Mouse (Mus musculus): ENCODE data around the gene Pnpla6. TPM values are rescaled to one million over a fixed set of nuclear protein-coding genes. Genes with fewer than 3 reads are reported as not detected.

Gene Pnpla6
- polyA plus RNA-seq, 1 experiment from 2014 or later: 6.4 TPM

DNA sequence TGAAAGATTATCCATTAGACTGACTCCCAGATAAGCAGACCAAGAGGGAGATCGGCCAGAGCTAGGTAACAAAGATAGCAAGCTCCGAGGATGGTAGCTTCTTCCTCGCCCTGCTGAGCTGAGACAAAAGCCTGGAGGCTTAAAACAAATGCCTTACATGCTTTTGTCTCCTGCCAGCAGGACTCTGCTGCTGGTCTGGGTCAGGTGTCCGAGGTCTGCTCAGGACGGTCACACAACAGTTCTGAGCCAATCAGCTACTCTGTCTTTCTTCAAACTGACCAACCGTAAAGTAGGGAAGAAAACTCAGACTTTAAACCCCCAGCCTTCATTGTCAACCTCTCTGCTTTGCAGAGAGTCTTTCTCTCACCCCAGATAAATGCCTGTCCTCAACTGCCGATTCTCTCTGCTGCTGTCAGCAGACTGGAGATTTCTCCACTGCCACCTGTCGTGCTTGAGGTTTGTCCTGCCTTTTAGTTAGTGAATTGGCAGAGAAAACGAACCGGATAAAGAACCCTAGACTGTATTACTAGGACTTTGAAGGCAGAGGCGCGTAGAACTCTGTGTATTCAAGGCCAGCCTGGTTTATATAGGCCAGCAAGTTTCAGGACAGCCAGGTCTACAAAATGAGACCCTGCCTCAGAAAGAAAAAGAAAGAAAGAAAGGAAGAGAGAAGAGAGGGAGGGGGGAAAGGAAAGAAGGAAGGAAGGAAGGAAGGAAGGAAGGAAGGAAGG lies 52.6 kb downstream of the Pnpla6 start, which contains the start of gene C330021F23Rik:
C330021F23Rik (plus strand) TSS at position 350 of the 731 bp plus-strand sequence.
- Histone ChIP-seq H3K27ac (ENCODE audit: low read depth) (peak within 1 kb of the TSS; percentile 55), H3K36me3 (replicated peaks; ENCODE audit: insufficient read depth, low read length) (no peaks in the 10 kb centered on the region), H3K4me3 (ENCODE audit: low read depth, low read length) (peak within 1 kb of the TSS; percentile 29), H3K9ac (replicated peaks) (peak within 1 kb of the TSS; percentile 30), H3K27me3 (ENCODE audit: insufficient read depth, low read length) (no peaks in the 10 kb centered on the region), H3K4me1 (ENCODE audit: insufficient read depth) (no peaks in the 10 kb centered on the region), H3K9me3 (ENCODE audit: low read length) (no peaks in the 10 kb centered on the region), H3K4me2 (ENCODE audit: low read depth, low read length) (peak within 1 kb of the TSS; percentile 47)
- TF ChIP-seq EP300 (IDR thresholded peaks at IDR 0.05; ENCODE audit: low read depth): no peak
- TF ChIP-seq CTCF (IDR thresholded peaks at IDR 0.05; ENCODE audit: low read depth): no peak
- 16% methylated on average over 12 of the region's 12 CpGs for WGBS (ENCODE audit: insufficient replicate concordance)
- DNase-seq: peak; percentile 20
- peak; percentile 87 for ATAC-seq

GRCm38 (mm10) chr8:3568378-3568777 lies 53.2 kb downstream of the Pnpla6 start:
- Histone ChIP-seq H3K4me1 (ENCODE audit: insufficient read depth) (no peaks in the 10 kb centered on the region), H3K4me3 (ENCODE audit: low read depth, low read length) (peak overlapping the region; percentile 29), H3K4me2 (ENCODE audit: low read depth, low read length) (peak overlapping the region; percentile 47), H3K36me3 (replicated peaks; ENCODE audit: insufficient read depth, low read length) (no peaks in the 10 kb centered on the region), H3K9me3 (ENCODE audit: low read length) (no peaks in the 10 kb centered on the region), H3K9ac (replicated peaks) (peak overlapping the region; percentile 30; the same call in 1 of the 2 replicates), H3K27ac (ENCODE audit: low read depth) (peak overlapping the region; percentile 55), H3K27me3 (ENCODE audit: insufficient read depth, low read length) (no peaks in the 10 kb centered on the region)
- no peak for DNase-seq
- no peak; the same call in 1 of the 2 replicates for ATAC-seq
- WGBS (ENCODE audit: insufficient replicate concordance): 12% methylated on average over 7 of the region's 7 CpGs
- TF ChIP-seq EP300 (IDR thresholded peaks at IDR 0.05; ENCODE audit: low read depth) (no peak), CTCF (IDR thresholded peaks at IDR 0.05; ENCODE audit: low read depth) (no peak)

DNA sequence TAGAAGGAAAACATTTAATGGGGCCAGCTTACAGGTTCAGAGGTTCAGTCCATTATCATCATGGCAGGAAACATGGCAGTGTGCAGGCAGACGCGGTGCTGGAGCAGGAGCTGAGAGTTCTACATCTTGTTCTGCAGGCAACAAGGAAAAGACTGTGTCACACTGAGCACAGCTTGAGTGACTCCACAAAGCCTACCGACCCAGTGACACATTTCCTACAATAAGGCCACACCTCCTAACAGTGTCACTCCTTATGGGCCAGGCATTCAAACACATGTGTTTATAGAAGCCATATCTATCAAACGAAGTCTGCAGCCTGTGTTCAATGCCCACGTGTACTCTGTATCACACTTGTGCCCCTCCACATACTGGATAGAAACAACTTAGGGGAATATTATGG lies 54.6 kb downstream of the Pnpla6 start:
- Histone ChIP-seq H3K4me1 (ENCODE audit: insufficient read depth) (no peaks in the 10 kb centered on the region), H3K36me3 (replicated peaks; ENCODE audit: insufficient read depth, low read length) (no peaks in the 10 kb centered on the region), H3K27me3 (ENCODE audit: insufficient read depth, low read length) (no peaks in the 10 kb centered on the region), H3K9ac (replicated peaks) (no peak overlapping the region), H3K4me3 (ENCODE audit: low read depth, low read length) (no peak overlapping the region), H3K4me2 (ENCODE audit: low read depth, low read length) (no peak overlapping the region), H3K9me3 (ENCODE audit: low read length) (no peaks in the 10 kb centered on the region), H3K27ac (ENCODE audit: low read depth) (no peak overlapping the region)
- ATAC-seq: no peak
- 78% methylated on average over 5 of the region's 5 CpGs for WGBS (ENCODE audit: insufficient replicate concordance)
- no peak for DNase-seq
- no peak for TF ChIP-seq CTCF (IDR thresholded peaks at IDR 0.05; ENCODE audit: low read depth)
- TF ChIP-seq EP300 (IDR thresholded peaks at IDR 0.05; ENCODE audit: low read depth): no peak

DNA sequence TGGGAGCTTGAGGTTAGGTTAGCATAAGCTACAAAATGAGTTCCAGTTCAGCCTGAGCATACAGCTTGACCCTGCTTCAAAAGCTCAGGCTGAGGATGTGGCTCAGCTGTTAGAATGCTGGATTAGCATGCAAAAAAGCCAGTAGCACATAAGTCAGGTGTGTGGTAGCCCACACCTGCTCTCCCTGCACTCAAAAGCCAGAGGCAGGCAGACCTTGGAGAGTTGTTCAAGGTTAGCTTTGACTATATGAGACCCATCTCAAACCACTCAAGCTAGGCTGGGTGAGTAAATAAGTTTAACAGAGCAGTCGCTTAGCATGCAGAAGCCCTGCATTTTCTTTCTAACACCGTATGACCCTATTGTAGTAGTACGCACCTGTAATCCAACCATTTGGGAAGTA lies 59.4 kb downstream of the Pnpla6 start:
- Histone ChIP-seq H3K36me3 (replicated peaks; ENCODE audit: insufficient read depth, low read length) (no peaks in the 10 kb centered on the region), H3K27ac (ENCODE audit: low read depth) (no peak overlapping the region), H3K4me1 (ENCODE audit: insufficient read depth) (no peaks in the 10 kb centered on the region), H3K9me3 (ENCODE audit: low read length) (no peaks in the 10 kb centered on the region), H3K4me3 (ENCODE audit: low read depth, low read length) (no peak overlapping the region), H3K27me3 (ENCODE audit: insufficient read depth, low read length) (no peaks in the 10 kb centered on the region), H3K9ac (replicated peaks) (no peak overlapping the region), H3K4me2 (ENCODE audit: low read depth, low read length) (no peak overlapping the region)
- 84% methylated on average over 3 of the region's 3 CpGs for WGBS (ENCODE audit: insufficient replicate concordance)
- ATAC-seq: no peak
- no peak for DNase-seq
- no peak for TF ChIP-seq EP300 (IDR thresholded peaks at IDR 0.05; ENCODE audit: low read depth)
- TF ChIP-seq CTCF (IDR thresholded peaks at IDR 0.05; ENCODE audit: low read depth): no peak

- no peak for DNase-seq
- no peaks in the 10 kb centered on the region for H3K4me1 ChIP-seq (ENCODE audit: insufficient read depth)
- no peak overlapping the region for H3K4me3 ChIP-seq (ENCODE audit: low read depth, low read length)
- H3K4me2 ChIP-seq (ENCODE audit: low read depth, low read length): no peak overlapping the region
- H3K27me3 ChIP-seq (ENCODE audit: insufficient read depth, low read length): no peaks in the 10 kb centered on the region
- WGBS (ENCODE audit: insufficient replicate concordance): 66% methylated on average over 15 of the region's 15 CpGs
- H3K9ac ChIP-seq (replicated peaks): no peak overlapping the region
- no peak for ATAC-seq
- no peak overlapping the region for H3K27ac ChIP-seq (ENCODE audit: low read depth)
- H3K36me3 ChIP-seq (replicated peaks; ENCODE audit: insufficient read depth, low read length): no peaks in the 10 kb centered on the region
- no peaks in the 10 kb centered on the region for H3K9me3 ChIP-seq (ENCODE audit: low read length)
- no peak for TF ChIP-seq EP300 (IDR thresholded peaks at IDR 0.05; ENCODE audit: low read depth)
- TF ChIP-seq CTCF (IDR thresholded peaks at IDR 0.05; ENCODE audit: low read depth): no peak
Measured at GRCm38 (mm10) chr8:3576211-3576960, 61.2 kb downstream of the Pnpla6 start.

All from liver, postnatal 0 days (tissue).